Mouse (Mus musculus) embryonic facial prominence, embryonic 13.5 days (tissue): ENCODE measurements around the gene Plekhm3. TPM values are rescaled to one million over a fixed set of nuclear protein-coding genes. Genes with fewer than 3 reads are reported as not detected.

Experiments used
- ATAC-seq: fragments of 200-750 bp; cut with Nextera tagmentation; 2 replicates; pipeline ENCODE4 v1.8.0; 2017; ENCODE audit warnings: low read depth; ENCODE audit not compliant: insufficient number of reproducible peaks, insufficient read depth, low FRiP score, low TSS enrichment
- H3K27ac ChIP-seq: fragments of 300-500 bp; sonication (generic); 2 replicates; pipeline ENCODE4 v1.5.1; 2015; ENCODE audit warnings: moderate library complexity, mild to moderate bottlenecking, inconsistent platforms
- H3K27me3 ChIP-seq: fragments of 300-500 bp; sonication (generic); 2 replicates; pipeline ENCODE4 v1.6.1; 2015; ENCODE audit warnings: mild to moderate bottlenecking, inconsistent platforms
- H3K36me3 ChIP-seq: fragments of 300-500 bp; sonication (generic); 2 replicates; pipeline ENCODE4 v1.6.1; 2015; ENCODE audit warnings: mild to moderate bottlenecking, inconsistent platforms
- H3K4me1 ChIP-seq: fragments of 300-500 bp; sonication (generic); 2 replicates; pipeline ENCODE4 v1.6.1; 2015; ENCODE audit warnings: inconsistent platforms
- H3K4me2 ChIP-seq: fragments of 300-500 bp; sonication (generic); 2 replicates; pipeline ENCODE4 v1.6.1; 2015; ENCODE audit warnings: moderate library complexity, mild to moderate bottlenecking, inconsistent platforms
- H3K4me3 ChIP-seq: fragments of 300-500 bp; sonication (generic); 2 replicates; pipeline ENCODE4 v1.5.1; 2015; ENCODE audit warnings: mild to moderate bottlenecking, inconsistent platforms
- H3K9ac ChIP-seq: fragments of 300-500 bp; sonication (generic); 2 replicates; pipeline ENCODE4 v1.6.1; 2015; ENCODE audit warnings: mild to moderate bottlenecking, inconsistent platforms
- H3K9me3 ChIP-seq: fragments of 300-500 bp; sonication (generic); 2 replicates; pipeline ENCODE4 v1.6.1; 2016; ENCODE audit warnings: inconsistent platforms
- WGBS: fragments of 180-500 bp; shearing (Covaris S2); methylation state at CpG from one replicate; pipeline ENCODE4 v1.1.7; 2015; ENCODE audit warnings: mixed read lengths; 5-methylcytosine and 5-hydroxymethylcytosine counted together
- polyA plus RNA-seq: library from polyadenylated mRNA; unstranded; fragments of >200 nt; fragmentation: Nextera tagmentation; extraction: Ambion mirVana; gene quantifications from 2 replicates; pipeline ENCODE4 v1.2.1, GENCODE M21; 2015

The Plekhm3 gene
- polyA plus RNA-seq, 1 experiment from 2014 or later: 8.7 TPM

- Histone ChIP-seq H3K36me3 (no peaks in the 10 kb centered on the region), H3K27ac (no peak overlapping the region), H3K4me1 (no peaks in the 10 kb centered on the region), H3K9ac (no peak overlapping the region), H3K4me3 (no peak overlapping the region), H3K4me2 (no peak overlapping the region), H3K9me3 (no peaks in the 10 kb centered on the region), H3K27me3 (no peaks in the 10 kb centered on the region)
- WGBS: 90% methylated on average over 15 of the region's 15 CpGs
- ATAC-seq: no peak
Observed at GRCm38 (mm10) chr1:64927437-64928274, 29.0 kb downstream of the Plekhm3 start.

GRCm38 (mm10) chr1:64925594-64925993 lies 31.0 kb downstream of the Plekhm3 start:
- 91% methylated on average over 3 of the region's 3 CpGs for WGBS
- ATAC-seq: no peak
- no peaks in the 10 kb centered on the region for H3K9me3 ChIP-seq
- no peak overlapping the region for H3K4me2 ChIP-seq
- H3K9ac ChIP-seq: no peak overlapping the region
- no peaks in the 10 kb centered on the region for H3K27me3 ChIP-seq
- H3K27ac ChIP-seq: no peak overlapping the region
- no peak overlapping the region for H3K4me3 ChIP-seq
- H3K4me1 ChIP-seq: no peaks in the 10 kb centered on the region
- peaks cover 11% of the 10 kb centered on the region for H3K36me3 ChIP-seq

GRCm38 (mm10) chr1:64924283-64924682 lies 32.3 kb downstream of the Plekhm3 start:
- Histone ChIP-seq H3K4me1 (no peaks in the 10 kb centered on the region), H3K9me3 (no peaks in the 10 kb centered on the region), H3K36me3 (peaks cover 11% of the 10 kb centered on the region), H3K9ac (no peak overlapping the region), H3K4me3 (no peak overlapping the region), H3K4me2 (no peak overlapping the region), H3K27me3 (no peaks in the 10 kb centered on the region), H3K27ac (no peak overlapping the region)
- no peak for ATAC-seq
- WGBS: 82% methylated on average over 12 of the region's 12 CpGs

- H3K9me3 ChIP-seq: no peaks in the 10 kb centered on the region
- H3K4me2 ChIP-seq: no peak overlapping the region
- H3K4me3 ChIP-seq: no peak overlapping the region
- no peak overlapping the region for H3K9ac ChIP-seq
- WGBS: 49% methylated on average over 14 of the region's 14 CpGs
- H3K4me1 ChIP-seq: peaks cover 23% of the 10 kb centered on the region
- H3K36me3 ChIP-seq: peaks cover 11% of the 10 kb centered on the region
- H3K27ac ChIP-seq: no peak overlapping the region; the same call in 1 of the 2 replicates
- ATAC-seq: no peak
- H3K27me3 ChIP-seq: no peaks in the 10 kb centered on the region
Observed at GRCm38 (mm10) chr1:64918810-64919528, 37.7 kb downstream of the Plekhm3 start.

GRCm38 (mm10) chr1:64917966-64918365 lies 38.7 kb downstream of the Plekhm3 start:
- H3K4me2 ChIP-seq: no peak overlapping the region
- no peak for ATAC-seq
- 64% methylated on average over 7 of the region's 7 CpGs for WGBS

GRCm38 (mm10) chr1:64916884-64917507 lies 39.6 kb downstream of the Plekhm3 start:
- H3K9ac ChIP-seq: no peak overlapping the region
- H3K36me3 ChIP-seq: peaks cover 9% of the 10 kb centered on the region
- H3K4me2 ChIP-seq: 0 out of 2 replicates have a peak overlapping the region, but pooled peaks have one; percentile 7
- H3K27me3 ChIP-seq: no peaks in the 10 kb centered on the region
- no peak overlapping the region for H3K4me3 ChIP-seq
- WGBS: 20% methylated on average over 5 of the region's 5 CpGs
- no peaks in the 10 kb centered on the region for H3K9me3 ChIP-seq
- ATAC-seq: no peak
- peaks cover 23% of the 10 kb centered on the region for H3K4me1 ChIP-seq
- H3K27ac ChIP-seq: no peak overlapping the region

More at GRCm38 (mm10) chr1:64917966-64918365, 38.7 kb downstream of the Plekhm3 start:
- peaks cover 11% of the 10 kb centered on the region for H3K36me3 ChIP-seq
- peaks cover 23% of the 10 kb centered on the region for H3K4me1 ChIP-seq
- H3K4me3 ChIP-seq: no peak overlapping the region
- no peaks in the 10 kb centered on the region for H3K27me3 ChIP-seq
- no peak overlapping the region for H3K9ac ChIP-seq
- H3K9me3 ChIP-seq: no peaks in the 10 kb centered on the region
- H3K27ac ChIP-seq: no peak overlapping the region

- peaks cover 23% of the 10 kb centered on the region for H3K4me1 ChIP-seq
- WGBS: 92% methylated on average over 3 of the region's 3 CpGs
- H3K9me3 ChIP-seq: no peaks in the 10 kb centered on the region
- H3K4me2 ChIP-seq: no peak overlapping the region
- no peaks in the 10 kb centered on the region for H3K36me3 ChIP-seq
- no peaks in the 10 kb centered on the region for H3K27me3 ChIP-seq
- H3K27ac ChIP-seq: no peak overlapping the region
- H3K4me3 ChIP-seq: no peak overlapping the region
- ATAC-seq: no peak
- no peak overlapping the region for H3K9ac ChIP-seq
Observed at GRCm38 (mm10) chr1:64914356-64914755, 42.3 kb downstream of the Plekhm3 start.

GRCm38 (mm10) chr1:64907740-64908139 lies 48.9 kb downstream of the Plekhm3 start:
- no peaks in the 10 kb centered on the region for H3K4me1 ChIP-seq
- no peak overlapping the region for H3K9ac ChIP-seq
- ATAC-seq: no peak
- H3K4me2 ChIP-seq: no peak overlapping the region
- no peaks in the 10 kb centered on the region for H3K36me3 ChIP-seq
- H3K27me3 ChIP-seq: no peaks in the 10 kb centered on the region
- no peak overlapping the region for H3K27ac ChIP-seq
- no peak overlapping the region for H3K4me3 ChIP-seq
- no peaks in the 10 kb centered on the region for H3K9me3 ChIP-seq
- WGBS: 79% methylated on average over 2 of the region's 2 CpGs

GRCm38 (mm10) chr1:64906226-64906625 lies 50.4 kb downstream of the Plekhm3 start:
- no peak overlapping the region for H3K4me2 ChIP-seq
- H3K4me1 ChIP-seq: no peaks in the 10 kb centered on the region
- H3K36me3 ChIP-seq: no peaks in the 10 kb centered on the region
- no peaks in the 10 kb centered on the region for H3K9me3 ChIP-seq
- no peak overlapping the region for H3K9ac ChIP-seq
- H3K27me3 ChIP-seq: no peaks in the 10 kb centered on the region
- 60% methylated on average over 1 of the region's 1 CpGs for WGBS
- no peak overlapping the region for H3K4me3 ChIP-seq
- no peak for ATAC-seq
- no peak overlapping the region for H3K27ac ChIP-seq

- H3K36me3 ChIP-seq: no peaks in the 10 kb centered on the region
- H3K4me1 ChIP-seq: no peaks in the 10 kb centered on the region
- ATAC-seq: no peak
- H3K27me3 ChIP-seq: no peaks in the 10 kb centered on the region
- no peak overlapping the region for H3K4me2 ChIP-seq
- no peak overlapping the region for H3K9ac ChIP-seq
- WGBS: 78% methylated on average over 4 of the region's 4 CpGs
- no peak overlapping the region for H3K4me3 ChIP-seq
- no peak overlapping the region for H3K27ac ChIP-seq
- no peaks in the 10 kb centered on the region for H3K9me3 ChIP-seq
Observed at GRCm38 (mm10) chr1:64903415-64903814, 53.2 kb downstream of the Plekhm3 start.

GRCm38 (mm10) chr1:64902804-64903203 lies 53.8 kb downstream of the Plekhm3 start:
- no peaks in the 10 kb centered on the region for H3K36me3 ChIP-seq
- H3K27me3 ChIP-seq: no peaks in the 10 kb centered on the region
- no peak overlapping the region for H3K27ac ChIP-seq
- no peak overlapping the region for H3K9ac ChIP-seq
- no peak overlapping the region for H3K4me2 ChIP-seq
- no peak for ATAC-seq
- H3K4me3 ChIP-seq: no peak overlapping the region
- H3K9me3 ChIP-seq: no peaks in the 10 kb centered on the region
- 87% methylated on average over 2 of the region's 2 CpGs for WGBS
- H3K4me1 ChIP-seq: no peaks in the 10 kb centered on the region
